19 mouse cellular contexts compared by ENCODE assay signal in genomic region chr7:117533164-117533563, GRCm38 (mm10).
"Had no signal": no experiment of that assay in that cellular context is flagged by ENCODE, and none has a peak within 500 bp of the region (broad histone marks: within the 10 kb centered on the region; RNA-seq: fewer than 3 reads in every experiment).

No protein-coding gene starts in this region.

- H3K27me3 ChIP-seq: lung, embryonic 15.5 days; midbrain, embryonic 12.5 days; neural tube, embryonic 13.5 days; neural tube, embryonic 15.5 days had no signal

- ATAC-seq: midbrain, embryonic 16.5 days had no signal

- H3K4me2 ChIP-seq: lung, embryonic 15.5 days; midbrain, embryonic 12.5 days; neural tube, embryonic 13.5 days; neural tube, embryonic 15.5 days had no signal

- H3K9me3 ChIP-seq: lung, embryonic 15.5 days; midbrain, embryonic 10.5 days; midbrain, embryonic 12.5 days; neural tube, embryonic 13.5 days; neural tube, embryonic 15.5 days had no signal

- H3K4me3 ChIP-seq: lung, embryonic 15.5 days; midbrain, embryonic 10.5 days; midbrain, embryonic 12.5 days; myocyte; neural tube, embryonic 13.5 days; neural tube, embryonic 15.5 days had no signal

- H3K4me1 ChIP-seq: neural tube, embryonic 15.5 days had no signal

- H3K27ac ChIP-seq: lung, embryonic 15.5 days; midbrain, embryonic 10.5 days; midbrain, embryonic 12.5 days; neural tube, embryonic 13.5 days; neural tube, embryonic 15.5 days had no signal

- DNase-seq: lung, adult 18-20 months; lung, postnatal 14 days; lung, postnatal 36 days; midbrain, embryonic 14.5 days; retina, postnatal 1 day; right cerebral cortex, adult 18-20 months; right cerebral cortex, postnatal 25 days; right cerebral cortex, postnatal 4 days; spleen, adult 18-20 months; thymus, adult 18-20 months; thymus, postnatal 14 days; thymus, postnatal 36 days had no signal

- H3K9ac ChIP-seq: lung, embryonic 15.5 days; midbrain, embryonic 12.5 days; neural tube, embryonic 13.5 days; neural tube, embryonic 15.5 days had no signal

- H3K36me3 ChIP-seq: lung, embryonic 15.5 days; midbrain, embryonic 10.5 days; midbrain, embryonic 12.5 days; neural tube, embryonic 13.5 days; neural tube, embryonic 15.5 days had no signal
